Mouse (Mus musculus) frontal cortex, postnatal 36 days (tissue): ENCODE measurements around the gene Pip4p1.
A peak's percentile ranks its signal among the peaks of the same experiment; 100 is the strongest.
"Not testable (repeated sequence)": the region's sequence is repeated elsewhere in the genome, so short reads cannot be mapped to it uniquely, and the experiment has no call there.

Experiments used
- DNase-seq, 2 experiments: peaks; one replicate each; pipeline ENCODE4 v3.0.0; 2022; ENCODE audit warnings: low spot score in 2 of 2

Pip4p1 gene

DNA sequence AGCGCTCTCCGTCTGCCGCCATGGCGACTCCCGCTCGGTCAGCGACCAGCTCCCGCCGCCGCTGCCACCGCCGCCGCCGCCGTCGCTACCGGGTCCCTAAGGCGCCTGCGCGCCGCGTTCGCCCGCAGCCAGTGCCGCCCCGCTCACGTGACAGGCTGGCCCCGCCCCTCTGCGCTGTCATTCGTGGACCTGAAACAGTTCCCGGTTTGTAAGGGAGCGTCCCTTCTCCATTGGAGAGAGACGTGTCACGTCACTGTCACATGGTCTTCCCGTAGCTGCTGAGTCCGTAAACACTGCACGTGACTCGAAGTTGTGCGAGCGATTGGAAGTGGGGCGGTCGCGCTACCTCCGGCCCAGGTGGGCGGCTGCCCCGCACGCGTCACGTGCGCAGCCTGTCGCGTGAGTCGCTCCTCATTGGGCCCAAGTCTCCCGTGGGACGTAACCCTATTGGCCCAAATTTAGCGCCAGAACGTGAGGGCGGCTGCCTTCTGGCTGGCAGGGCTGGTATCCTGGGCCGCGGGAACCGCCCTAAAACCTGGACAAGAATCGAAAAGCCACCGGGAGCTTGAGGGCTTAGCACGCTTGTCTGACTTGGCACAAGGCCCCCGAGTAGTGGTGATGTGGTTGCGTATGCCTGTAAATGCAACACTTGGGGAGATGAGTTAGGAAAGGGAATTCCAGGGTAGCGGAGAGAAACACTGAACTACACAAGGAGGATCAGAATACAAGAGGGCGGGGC is at the start of gene Pip4p1, which contains the start of gene Pnp:
Gene Pip4p1, minus strand, starts transcription at position 103 of the 739 bp plus-strand sequence.
Gene Pnp, plus strand, starts transcription at position 329 of the 739 bp plus-strand sequence.
- DNase-seq = peak; percentile 98 to 100

DNA sequence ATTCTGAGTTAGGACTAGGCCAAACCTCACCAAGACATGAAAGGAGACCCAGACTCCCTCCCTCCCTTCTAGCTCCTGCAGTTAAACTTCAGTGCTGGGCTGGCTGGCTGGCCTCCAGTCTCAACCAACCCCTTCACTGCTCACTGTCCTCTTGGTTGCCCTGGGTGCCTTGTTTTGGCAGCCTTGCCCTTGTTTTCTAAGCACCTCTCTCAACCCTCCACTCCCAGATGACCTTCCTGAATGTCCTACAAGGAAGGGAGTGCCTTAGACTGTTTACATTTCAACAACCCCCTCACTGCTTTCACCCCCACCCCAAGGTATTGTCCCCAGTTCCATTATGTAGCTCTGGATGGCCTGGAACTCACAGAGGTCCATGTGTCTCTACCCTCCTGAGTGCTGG is 49.0 kb upstream of the Pip4p1 start:
- DNase-seq = no peak

DNA sequence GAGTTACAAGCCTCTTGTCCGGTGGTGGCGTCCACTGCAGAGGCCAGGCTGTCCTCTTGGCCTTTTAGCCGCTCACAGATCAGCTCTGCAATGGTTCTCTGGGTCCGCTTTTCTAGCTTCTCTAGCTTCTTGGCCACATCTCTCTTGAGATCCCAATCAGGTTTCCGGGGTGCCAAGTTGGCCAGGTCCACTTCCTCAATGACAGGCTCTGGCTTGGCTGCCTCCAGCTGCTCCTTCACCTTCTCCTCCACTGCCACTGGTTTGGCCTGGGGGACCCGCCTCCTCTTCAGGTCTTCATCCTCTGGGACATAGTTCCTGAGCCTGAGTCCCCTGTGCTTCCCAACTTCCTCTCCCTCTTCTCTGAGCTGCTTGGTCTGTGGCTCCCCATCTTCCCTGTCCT is 47.8 kb upstream of the Pip4p1 start:
- not testable (repeated sequence) for DNase-seq

DNA sequence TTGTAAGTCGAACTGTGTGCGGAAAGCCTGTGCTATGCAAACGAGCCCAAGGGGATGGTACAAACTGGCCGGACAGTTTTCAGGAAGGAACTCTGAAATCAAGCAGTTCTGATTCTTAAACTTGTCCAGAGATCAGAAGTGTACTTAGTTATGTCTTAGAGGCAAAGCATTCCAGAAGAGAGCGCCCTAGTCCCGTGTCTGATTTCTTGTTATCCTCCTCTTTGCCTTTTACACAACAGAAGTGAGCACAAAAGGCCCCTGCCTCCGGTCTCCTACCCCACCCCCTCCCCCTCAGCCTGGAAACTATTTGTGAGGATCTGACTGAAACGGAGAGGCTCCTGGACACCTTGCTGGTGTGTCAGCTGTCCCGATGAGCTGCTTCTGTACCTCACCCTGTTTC is 46.0 kb upstream of the Pip4p1 start:
- DNase-seq = no peak

DNA sequence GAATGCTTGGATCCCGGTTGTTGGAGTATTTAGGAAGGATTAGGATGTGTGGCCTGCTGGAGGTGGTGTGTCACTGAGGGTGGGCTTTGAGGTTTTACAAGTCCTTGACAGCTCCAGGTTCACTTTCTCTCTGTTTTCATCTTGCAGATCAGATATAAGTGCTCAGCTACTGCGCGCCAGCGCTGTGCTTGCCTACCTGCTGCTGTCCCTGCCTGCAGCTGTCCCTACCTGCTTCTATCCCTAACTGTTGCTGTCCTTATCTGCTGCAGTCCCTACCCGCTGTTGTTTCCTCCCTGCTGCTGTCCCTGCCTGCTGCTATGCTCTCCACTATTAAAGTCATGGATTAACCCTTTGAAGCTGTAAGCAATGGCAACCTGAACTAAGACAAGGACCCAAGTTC is 44.3 kb upstream of the Pip4p1 start:
- no peak for DNase-seq

DNA sequence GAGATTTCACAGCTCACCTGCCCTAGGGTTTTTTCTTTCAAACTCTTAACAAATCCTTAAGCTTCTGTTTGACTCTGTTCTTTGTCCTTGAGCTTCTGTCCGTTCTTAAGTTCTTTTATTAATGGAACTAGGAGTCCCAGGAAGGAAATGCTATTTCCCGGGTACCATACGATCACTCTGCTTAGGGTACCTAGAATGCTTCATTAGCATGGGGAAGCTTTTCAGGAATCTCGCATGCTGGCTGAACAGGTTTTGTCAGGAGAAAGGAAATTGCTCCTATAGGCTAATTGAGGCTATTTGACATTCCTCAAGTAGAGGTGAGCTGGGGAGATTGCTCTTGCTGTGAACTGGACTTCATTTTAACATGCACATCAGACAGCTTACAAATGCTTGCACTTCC is 43.0 kb upstream of the Pip4p1 start:
- DNase-seq = no peak

DNA sequence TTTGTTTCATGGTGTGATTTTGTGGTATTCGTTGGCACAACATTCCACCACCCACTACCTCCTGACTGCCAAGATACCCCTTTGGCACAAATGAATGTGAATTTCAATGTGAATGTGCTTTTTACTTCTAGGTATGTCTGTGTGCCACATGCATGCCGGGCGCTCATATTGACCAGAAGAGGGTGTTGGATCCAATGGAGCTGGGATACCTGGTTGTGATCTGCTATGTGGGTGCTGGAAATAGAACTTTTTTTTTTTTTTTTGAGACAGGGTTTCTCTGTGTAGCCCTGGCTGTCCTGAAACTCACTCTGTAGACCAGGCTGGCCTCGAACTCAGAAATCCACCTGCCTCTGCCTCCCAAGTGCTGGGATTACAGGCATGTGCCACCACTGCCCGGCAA is 42.4 kb upstream of the Pip4p1 start:
- DNase-seq = not testable (repeated sequence)

DNA sequence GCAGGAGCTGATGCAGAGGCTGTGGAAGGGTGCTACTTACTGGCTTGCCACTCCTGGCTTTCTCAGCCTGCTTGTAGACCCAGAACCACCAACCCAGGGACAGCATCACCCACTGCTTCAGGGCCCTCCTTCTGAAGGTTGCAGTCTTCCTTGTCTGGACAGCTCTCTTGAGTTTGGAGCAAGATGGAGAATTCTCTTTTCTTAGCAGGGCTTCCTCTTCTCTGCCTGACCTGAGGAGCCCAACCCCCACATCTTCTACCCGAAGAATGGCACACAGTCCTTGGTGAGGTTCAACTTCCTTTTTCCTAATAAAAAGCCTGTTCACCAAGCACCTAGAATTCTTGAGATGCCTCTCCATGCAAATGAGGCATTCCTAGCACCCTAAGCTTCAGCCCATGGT is 40.2 kb upstream of the Pip4p1 start:
- DNase-seq = no peak

DNA sequence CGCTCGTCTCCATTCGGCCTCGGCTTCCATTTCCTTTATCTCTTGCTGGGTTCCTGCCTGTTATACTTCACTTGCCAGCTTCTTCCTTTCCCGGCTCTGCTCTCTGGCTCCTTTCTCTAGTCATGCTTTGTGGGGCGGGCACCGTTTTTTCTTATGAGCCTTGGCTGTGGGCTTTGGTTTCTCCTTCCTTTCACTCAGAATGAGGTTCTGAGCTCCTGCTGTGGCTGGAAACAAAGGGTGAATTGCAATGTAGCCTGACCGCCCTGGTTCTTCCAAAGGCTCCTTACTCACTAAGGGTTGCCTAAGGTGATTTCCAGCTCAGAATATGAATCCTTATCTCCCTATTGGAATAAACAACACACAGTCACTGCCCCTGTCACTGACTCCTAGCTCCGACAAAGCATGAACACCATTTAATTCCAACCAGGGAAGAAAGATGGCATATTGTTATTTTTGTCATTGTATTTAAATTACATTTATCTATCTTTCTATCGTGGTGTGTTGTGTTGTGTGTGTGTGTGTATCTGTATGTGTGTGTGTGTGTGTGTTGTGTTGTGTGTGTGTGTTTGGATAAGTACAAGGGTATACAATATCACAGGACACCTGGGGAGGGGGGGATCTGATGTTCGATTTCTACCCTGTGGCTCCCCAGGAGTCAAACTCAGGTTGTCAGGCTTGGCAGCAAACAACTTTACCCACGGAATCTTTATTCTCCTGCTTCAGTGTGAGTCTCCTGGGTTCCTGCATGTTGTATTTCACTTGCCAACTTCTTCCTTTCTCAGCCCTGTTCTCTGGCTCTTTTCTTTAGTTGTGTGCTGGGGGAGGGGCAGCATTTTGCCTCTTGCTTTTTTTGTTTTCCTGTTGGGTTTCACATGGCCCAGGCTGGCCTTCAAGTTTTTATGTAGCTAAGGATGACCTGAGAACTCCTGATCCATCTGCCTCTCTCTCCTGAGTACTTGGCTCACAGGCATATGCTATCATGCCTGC is 39.2 kb upstream of the Pip4p1 start:
- peak; percentile 26 to 62 for DNase-seq

DNA sequence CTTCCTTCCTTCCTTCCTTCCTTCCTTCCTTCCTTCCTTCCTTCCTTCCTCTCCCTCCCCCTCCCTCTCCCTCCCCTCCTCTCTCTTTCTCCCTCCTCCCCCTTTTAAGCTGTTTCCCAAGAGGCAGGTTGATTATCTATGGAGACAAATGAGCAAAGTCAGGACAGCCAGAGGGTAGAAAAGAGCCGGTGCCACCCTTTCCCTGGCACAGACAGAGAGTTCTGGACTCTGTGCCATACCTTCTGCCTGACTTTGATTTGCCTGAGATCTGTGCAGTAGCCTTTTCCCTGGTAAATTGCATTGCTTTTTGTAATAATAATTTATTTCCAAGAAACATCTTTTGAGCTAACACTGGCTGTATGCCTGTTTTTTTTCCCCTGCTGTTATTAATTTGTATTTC is 38.4 kb upstream of the Pip4p1 start:
- no peak for DNase-seq

DNA sequence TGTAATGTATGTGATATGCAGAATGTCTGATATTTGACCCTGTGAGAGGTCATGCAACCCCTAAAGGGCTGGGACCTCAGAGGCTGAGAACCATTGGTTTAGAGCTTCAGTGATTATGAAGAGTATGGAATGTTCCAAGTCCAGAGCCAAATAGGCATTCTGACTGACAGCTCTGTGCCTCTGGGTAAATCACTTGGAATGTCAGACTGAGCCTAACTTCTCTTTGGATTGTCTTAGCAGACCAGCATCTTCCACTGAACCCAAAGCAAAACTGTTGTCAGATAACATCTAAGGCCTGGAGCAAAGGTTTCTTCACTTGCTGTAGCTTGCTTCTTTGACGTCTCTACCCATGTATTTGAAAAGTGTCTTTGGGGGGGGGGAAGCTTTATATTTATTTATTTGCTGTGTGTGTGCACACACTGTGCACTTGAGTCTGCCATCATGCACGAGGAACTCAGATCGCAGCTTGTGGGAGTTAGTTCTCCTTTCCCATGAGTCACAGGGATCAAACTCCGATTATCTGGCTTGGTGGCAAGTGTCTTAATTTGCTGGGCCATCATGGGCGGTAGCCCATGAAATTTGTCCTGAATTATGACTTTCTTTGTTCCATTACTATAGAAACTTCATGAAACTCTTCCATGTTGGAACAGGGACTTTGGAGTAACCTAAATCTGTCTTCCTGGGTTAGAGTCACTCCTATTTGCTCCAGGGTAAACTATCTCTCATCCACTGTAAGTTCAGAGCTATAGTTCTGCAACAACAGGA is 37.7 kb upstream of the Pip4p1 start:
- no peak for DNase-seq

DNA sequence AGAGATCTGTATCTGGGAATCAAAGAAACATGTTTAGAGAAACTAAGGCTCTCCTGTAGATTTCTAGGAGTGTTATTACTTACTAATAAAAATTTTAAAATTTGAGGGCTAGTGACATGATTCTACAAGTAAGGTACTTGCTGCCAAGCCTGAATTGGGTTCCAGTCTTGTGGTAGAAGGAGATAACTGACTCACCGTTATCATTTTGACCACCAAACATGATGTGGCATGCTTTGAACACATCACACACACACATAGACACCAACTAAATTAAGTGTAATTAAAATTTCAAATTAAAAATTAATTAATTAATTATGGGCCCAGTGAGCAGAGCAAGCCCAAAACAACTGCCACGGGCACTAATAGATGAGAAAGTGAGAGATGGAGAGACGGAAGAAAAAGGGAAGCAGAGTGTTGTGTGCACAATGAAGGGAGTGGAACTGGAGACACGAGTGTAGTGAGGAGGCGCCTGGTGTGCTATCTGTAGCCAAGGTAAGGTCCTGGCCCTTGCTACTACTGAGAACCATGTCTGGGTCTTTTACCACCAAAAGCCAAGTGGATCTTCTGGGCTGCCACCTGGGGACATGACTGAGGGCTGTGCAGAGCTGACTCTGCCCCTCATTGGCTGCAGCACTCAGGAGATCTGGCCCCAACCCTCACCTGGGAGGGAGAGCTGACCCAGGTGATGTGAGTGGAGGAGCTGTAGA is 27.8 kb upstream of the Pip4p1 start:
- DNase-seq = not testable (repeated sequence)

DNA sequence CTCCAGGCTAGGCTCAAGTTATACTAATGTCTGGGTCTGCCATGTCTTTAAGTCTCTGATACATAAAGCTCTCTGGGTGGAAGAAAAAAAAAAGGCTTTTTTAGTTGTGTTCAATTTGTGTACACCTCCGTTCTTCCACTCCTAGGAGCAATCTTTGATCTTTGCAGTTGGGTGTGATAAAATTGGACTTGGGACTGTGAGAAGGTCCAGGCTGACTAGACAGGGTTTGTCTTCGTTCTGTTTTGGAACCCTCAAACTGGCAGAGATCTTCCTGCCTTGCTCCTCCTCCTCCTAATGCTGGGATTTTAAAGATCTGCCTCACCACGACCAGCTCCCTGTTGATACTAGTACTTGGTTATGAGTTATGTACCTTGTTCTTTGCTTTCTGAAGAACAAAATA is 26.5 kb upstream of the Pip4p1 start:
- not testable (repeated sequence) for DNase-seq

DNA sequence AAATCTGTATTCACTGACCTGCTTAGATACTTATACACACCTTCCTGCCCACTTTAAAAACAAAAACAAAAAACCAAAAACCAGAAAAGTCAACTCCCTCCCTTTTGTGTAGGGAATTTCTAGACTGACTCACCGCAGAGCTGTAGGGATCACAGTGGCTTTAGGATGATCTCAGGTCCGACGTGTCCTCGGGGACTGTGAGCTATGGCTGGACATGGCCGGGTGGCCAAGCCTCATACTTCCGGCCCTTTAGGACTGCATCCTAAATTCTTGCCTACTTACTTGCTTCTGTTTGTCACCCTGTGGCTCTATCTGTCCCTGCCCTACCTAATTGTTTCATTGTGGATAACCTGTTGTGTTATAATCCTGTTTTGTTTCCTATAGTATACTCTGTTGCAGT is 26.1 kb upstream of the Pip4p1 start:
- not testable (repeated sequence) for DNase-seq

DNA sequence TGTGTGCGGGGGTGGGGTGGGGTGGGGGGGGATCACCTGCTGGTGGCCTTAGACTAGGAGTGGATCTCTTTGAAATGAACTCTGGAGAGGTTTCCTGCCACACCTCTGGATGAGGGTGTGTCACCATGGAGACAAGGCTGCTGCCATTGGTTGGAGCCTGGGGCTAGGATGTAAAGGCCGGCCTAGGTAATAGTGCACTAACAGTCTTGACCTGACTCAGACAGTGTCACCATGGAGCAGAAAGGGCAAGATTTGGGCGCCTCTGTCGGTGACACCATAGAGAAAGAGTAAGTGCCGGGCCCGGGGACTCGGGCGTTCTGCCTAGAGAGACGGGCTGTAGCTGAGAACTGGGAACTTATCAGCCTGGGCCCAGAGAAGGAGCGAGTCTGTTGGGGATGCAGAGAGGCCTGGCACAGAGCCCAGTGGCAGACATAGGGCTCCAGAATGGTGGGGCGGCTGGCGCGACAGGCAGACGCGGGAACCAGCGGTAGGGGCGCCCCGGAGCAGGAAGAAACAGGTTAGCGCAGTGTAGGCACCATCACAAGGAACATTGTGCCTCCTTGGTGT is 25.4 kb upstream of the Pip4p1 start, which contains the start of gene Pnp2:
Gene Pnp2, plus strand, starts transcription at position 51 of the 567 bp plus-strand sequence.
- DNase-seq = peak; percentile 38 to 48

DNA sequence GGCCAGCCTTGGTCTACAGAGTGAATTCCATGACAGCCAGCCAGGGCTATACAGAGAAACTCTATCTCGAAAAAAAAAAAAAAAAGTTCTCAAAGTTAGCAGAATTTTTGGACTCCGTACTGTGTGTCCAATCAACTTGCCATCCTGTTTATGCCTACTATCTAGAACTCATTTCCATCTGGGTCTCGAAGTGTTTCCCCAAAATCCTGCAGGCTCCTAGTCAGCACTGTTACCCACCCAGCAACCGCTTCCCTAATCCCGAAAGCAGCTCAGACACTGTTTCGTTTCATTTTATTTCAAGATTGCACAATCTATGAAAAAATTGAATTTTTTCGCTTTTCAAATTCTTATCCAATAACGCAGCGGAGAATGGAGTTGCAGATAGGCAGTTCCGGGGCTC is 24.8 kb upstream of the Pip4p1 start:
- DNase-seq = no peak

DNA sequence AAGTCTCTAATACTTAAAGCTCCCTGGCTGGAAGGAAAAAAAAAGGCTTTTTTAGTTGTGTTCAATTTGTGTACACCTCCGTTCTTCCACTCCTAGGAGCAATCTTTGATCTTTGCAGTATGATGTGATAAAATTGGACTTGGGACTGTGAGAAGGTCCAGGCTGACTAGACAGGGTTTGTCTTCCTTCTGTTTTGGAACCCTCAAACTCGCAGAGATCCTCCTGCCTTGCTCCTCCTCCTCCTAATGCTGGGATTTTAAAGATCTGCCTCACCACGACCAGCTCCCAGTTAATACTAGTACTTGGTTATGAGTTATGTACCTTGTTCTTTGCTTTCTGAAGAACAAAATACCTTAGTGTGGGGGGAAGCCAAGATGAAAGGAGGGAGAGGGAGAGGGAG is 14.9 kb upstream of the Pip4p1 start:
- not testable (repeated sequence) for DNase-seq

DNA sequence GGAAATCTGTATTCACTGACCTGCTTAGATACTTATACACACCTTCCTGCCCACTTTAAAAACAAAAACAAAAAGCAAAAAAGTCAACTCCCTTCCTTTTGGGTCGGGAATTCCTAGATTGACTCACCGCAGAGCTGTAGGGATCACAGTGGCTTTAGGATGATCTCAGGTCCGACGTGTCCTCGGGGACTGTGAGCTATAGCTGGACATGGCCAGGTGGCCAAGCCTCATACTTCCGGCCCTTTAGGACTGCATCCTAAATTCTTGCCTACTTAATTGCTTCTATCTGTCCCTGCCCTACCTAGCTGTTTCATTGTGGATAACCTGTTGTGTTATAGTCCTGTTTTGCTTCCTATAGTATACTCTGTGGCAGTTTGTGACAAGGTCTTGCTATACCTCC is 14.4 kb upstream of the Pip4p1 start:
- DNase-seq = not testable (repeated sequence)

DNA sequence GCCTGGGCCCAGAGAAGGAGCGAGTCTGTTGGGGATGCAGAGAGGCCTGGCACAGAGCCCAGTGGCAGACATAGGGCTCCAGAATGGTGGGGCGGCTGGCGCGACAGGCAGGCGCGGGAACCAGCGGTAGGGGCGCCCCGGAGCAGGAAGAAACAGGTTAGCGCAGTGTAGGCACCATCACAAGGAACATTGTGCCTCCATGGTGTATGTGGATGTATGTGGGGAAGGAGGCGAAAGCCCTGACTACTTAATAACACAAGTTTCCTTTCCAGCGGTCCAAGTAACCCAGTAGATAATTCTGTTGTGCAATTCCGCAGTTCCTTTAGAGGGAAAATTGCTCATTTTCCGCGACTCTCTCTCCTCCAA is 14.0 kb upstream of the Pip4p1 start:
- not testable (repeated sequence) for DNase-seq

DNA sequence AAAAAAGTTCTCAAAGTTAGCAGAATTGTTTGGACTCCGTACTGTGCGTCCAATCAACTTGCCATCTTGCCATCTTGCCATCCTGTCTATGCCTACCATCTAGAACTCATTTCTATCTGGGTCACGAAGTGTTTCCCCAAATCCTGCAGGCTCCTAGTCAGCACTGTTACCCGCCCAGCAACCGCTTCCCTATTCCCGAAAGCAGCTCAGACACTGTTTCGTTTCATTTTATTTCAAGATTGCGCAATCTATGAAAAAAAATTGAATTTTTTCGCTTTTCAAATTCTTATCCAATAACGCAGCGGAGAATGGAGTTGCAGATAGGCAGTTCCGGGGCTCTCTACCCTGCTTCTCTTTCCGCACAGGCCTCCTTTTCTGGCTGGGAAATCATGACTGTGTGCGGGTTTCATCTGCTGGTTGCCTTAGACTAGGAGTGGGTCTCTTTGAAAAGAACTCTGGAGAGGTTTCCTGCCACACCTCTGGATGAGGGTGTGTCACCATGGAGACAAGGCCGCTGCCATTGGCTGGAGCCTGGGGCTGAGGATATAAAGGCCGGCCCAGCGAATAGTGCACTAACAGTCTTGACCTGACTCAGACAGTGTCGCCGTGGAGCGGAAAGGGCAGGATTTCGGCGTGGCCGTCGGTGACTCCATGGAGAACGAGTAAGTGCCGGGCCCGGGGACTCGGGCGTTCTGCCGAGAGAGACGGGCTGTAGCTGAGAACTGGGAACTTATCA is 13.4 kb upstream of the Pip4p1 start, which contains the start of gene Gm49342:
Gene Gm49342, plus strand, starts transcription at position 586 of the 736 bp plus-strand sequence.
- DNase-seq = peak; percentile 91
